28 mouse cellular contexts compared by ENCODE assay signal in genomic region chr5:84565311-84565946, GRCm38 (mm10).
"Had no signal": no experiment of that assay in that cellular context is flagged by ENCODE, and none has a peak within 500 bp of the region (broad histone marks: within the 10 kb centered on the region; RNA-seq: fewer than 3 reads in every experiment).

No protein-coding gene starts in this region.

- H3K4me2 ChIP-seq: heart, embryonic 12.5 days; hindbrain, embryonic 12.5 days; hindbrain, embryonic 14.5 days; intestine, embryonic 15.5 days; limb, embryonic 12.5 days; liver, embryonic 11.5 days; liver, embryonic 13.5 days; liver, embryonic 15.5 days had no signal

- H3K4me3 ChIP-seq: gastrocnemius, adult 2 months; heart, embryonic 10.5 days; heart, embryonic 12.5 days; hindbrain, embryonic 10.5 days; hindbrain, embryonic 12.5 days; intestine, embryonic 15.5 days; layer of hippocampus, adult 2 months; left cerebral cortex, adult 2 months; limb, embryonic 10.5 days; limb, embryonic 12.5 days; liver, embryonic 13.5 days; liver, embryonic 15.5 days had no signal

- DNase-seq: gastrocnemius, adult 2 months; gastrocnemius, postnatal 10 days; gastrocnemius, postnatal 25 days; heart, adult 18-20 months; heart, postnatal 10 days; heart, postnatal 4 days; kidney, adult 18-20 months; kidney, adult 8-10 months; kidney, postnatal 10 days; kidney, postnatal 25 days; kidney, postnatal 4 days; liver; liver, embryonic 13.5 days had no signal

- H3K9me3 ChIP-seq: heart, embryonic 10.5 days; heart, embryonic 12.5 days; intestine, embryonic 15.5 days; limb, embryonic 10.5 days; limb, embryonic 12.5 days; liver, embryonic 15.5 days had no signal

- H3K27me3 ChIP-seq: heart, embryonic 12.5 days; hindbrain, embryonic 12.5 days; intestine, embryonic 15.5 days; limb, embryonic 12.5 days; liver, embryonic 13.5 days; liver, embryonic 15.5 days had no signal

- H3K27ac ChIP-seq: gastrocnemius, adult 2 months; heart, embryonic 10.5 days; hindbrain, embryonic 10.5 days; hindbrain, embryonic 12.5 days; hindbrain, embryonic 14.5 days; intestine, embryonic 15.5 days; layer of hippocampus, adult 2 months; left cerebral cortex, adult 2 months; limb, embryonic 10.5 days; limb, embryonic 12.5 days; liver, embryonic 13.5 days; liver, embryonic 15.5 days had no signal

- H3K9ac ChIP-seq: heart, embryonic 12.5 days; hindbrain, embryonic 12.5 days; hindbrain, embryonic 14.5 days; intestine, embryonic 15.5 days; limb, embryonic 12.5 days; liver, embryonic 13.5 days; liver, embryonic 15.5 days had no signal

- ATAC-seq: hindbrain, embryonic 16.5 days; inflammation-experienced regulatory T-cells, adult 6 months; intestine, embryonic 15.5 days; intestine, postnatal 0 days had no signal

- H3K36me3 ChIP-seq: heart, embryonic 10.5 days; heart, embryonic 12.5 days; hindbrain, embryonic 10.5 days; hindbrain, embryonic 12.5 days; intestine, embryonic 15.5 days; limb, embryonic 10.5 days; limb, embryonic 12.5 days; liver, embryonic 13.5 days; liver, embryonic 15.5 days had no signal

- H3K4me1 ChIP-seq: heart, embryonic 10.5 days; heart, embryonic 12.5 days; hindbrain, embryonic 10.5 days; hindbrain, embryonic 12.5 days; intestine, embryonic 15.5 days; limb, embryonic 10.5 days; limb, embryonic 12.5 days; liver, embryonic 13.5 days; liver, embryonic 15.5 days had no signal
